Mouse (Mus musculus) hematopoietic stem cell, adult 5-6 weeks (primary cell): ENCODE data around the gene Npff. TPM values are rescaled to one million over a fixed set of nuclear protein-coding genes. Genes with fewer than 3 reads are reported as not detected.

Experiments used
- ATAC-seq, 2 experiments: fragments of 125-278 bp in 1 of 2; replicated peaks in 1 of 2; 2 replicates each; pipeline ENCODE4 v1.8.0; 2016 to 2017; ENCODE audit warnings: inconsistent platforms in 2 of 2, mild to moderate bottlenecking in 2 of 2, moderate number of reproducible peaks in 2 of 2, low read depth in 1 of 2, moderate TSS enrichment in 1 of 2; ENCODE audit not compliant: low FRiP score in 2 of 2, poor library complexity in 2 of 2, severe bottlenecking in 2 of 2, insufficient read depth in 1 of 2, low TSS enrichment in 1 of 2
- total RNA-seq: library from RNA; stranded (forward); fragments of 172-1452, 232-1000 nt; gene quantifications from 2 replicates; pipeline ENCODE4 v1.2.3, GENCODE M21; 2017

The Npff gene
- total RNA-seq, result 0.55 and 1.6 TPM in 2 replicates

DNA sequence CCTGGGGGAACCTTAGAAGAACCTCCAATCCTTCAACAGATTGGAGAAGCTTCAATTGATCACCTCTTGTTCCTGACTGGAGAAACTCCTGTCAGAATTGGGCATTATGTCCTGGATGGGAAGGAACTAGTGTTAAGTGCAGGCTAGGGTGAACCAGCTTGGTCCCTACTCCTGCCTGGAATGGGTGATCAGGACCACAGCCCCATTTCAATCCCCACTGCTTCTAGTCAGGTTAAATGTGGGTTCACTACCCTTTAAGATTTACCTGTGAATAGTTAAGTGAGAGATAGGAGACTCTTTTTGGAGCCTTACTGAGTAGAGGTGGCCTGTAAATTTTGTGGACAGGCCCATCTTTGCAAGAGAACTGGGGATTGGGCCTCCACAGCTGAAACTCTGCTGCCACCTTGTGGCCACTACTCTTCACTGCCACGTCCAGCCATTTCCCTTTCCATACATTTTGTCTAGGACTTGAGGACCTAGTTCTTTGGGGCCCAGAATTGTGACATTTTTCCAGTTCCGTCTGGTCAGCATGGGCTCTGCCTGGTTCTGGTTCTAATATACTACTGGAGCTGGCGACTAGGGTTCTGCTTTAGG, at the start of gene Npff:
Gene Npff, minus strand, starts transcription at position 51 of the 594 bp plus-strand sequence.
- ATAC-seq, result peak; percentile 60 to 73; a peak in 3 of 4 replicates

DNA sequence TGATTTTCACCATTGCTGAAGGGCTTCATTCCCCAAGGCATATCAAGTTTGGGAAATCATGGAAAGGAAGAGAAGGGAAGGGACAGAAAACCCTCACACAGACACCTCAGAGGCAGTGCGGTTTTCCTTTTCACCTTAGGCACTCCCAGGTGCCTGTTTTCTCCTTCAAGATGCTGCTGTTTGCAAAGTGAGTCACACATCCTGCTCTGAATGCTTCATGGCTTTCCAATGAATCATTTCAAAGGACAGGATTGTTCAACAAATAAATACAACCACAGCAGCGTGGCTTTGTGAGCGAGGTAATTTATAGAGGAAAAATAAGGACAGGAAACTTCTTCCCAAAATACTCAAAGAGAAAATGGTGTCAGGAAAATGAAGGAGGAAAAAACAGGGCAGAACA, 47.3 kb upstream of the Npff start:
- no peak for ATAC-seq

DNA sequence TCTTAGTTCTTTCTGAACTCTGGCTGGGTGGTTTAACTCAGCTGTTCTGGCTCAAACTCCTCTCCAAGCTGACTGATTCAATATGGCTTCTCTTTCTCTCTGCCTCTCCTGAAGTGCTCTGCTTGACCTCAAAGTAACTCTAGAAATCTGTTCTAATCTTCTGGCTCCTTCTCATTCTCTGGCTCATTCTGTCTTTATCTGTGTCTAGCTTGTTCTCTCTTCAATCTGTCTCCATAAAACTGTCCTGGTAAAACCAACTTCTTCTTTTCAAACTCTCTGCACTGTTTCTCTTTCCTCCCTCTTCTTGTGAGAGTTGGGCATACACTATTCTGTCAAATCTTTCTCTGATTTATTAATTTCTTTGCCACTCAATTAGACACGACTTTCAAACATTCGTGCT, 43.1 kb upstream of the Npff start:
- ATAC-seq, result no peak

DNA sequence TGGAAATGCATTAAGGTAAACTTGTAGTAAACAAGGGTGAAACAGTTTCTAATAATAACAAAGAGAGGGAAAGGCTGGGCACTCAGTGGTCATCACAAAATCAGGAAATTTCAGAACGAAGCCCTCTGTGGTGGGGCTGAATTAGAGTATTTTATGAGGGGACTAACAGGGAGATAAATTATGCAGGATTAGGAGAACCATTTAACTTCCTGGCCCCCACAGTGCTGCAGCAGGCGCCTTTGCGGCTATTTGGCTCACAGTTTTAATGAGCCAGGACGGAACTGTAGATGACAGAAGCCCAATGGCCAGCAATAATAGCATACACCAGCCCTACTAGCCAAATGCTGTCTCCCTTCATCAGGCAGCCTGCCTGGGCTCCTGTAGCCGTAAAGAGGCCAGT, 38.9 kb upstream of the Npff start:
- ATAC-seq, result no peak

DNA sequence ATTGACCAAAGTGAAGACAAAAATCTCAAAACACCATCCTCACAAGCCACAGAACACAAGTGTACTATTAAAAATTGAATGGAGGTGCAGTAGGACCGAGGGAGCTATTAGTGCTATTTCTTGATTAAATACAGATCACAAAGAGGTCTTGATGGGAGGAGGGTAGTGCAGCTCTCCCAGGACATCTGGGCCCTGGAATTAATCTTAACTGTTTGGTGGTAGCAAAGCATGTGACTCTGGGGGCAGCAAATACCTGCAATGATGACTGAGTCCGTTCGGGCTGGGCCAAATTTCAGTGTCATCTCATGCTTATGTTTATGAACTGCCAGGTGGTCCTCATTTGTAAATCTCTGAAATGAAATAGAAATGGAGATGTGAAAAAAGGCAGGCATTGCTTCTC, 38.3 kb upstream of the Npff start:
- ATAC-seq, result no peak

DNA sequence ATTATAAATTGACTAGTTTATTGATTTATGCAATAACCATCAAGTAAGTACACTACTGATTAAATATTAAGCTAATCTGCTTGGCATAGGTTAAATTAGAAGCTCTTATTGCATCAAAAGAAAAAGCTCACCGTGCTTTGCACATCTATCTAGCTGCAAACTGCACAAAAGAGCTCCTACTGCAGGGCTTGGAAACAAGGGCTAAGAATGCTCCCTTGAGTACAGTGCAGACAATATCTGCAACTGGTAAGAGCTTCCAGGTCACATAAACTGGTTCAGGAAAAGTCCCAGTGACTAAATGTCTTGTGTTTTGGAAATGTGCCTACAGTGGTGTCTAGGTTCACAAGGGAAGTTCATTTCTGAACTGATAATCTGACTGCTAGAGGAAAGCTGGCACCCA, 37.7 kb upstream of the Npff start:
- ATAC-seq, result no peak

DNA sequence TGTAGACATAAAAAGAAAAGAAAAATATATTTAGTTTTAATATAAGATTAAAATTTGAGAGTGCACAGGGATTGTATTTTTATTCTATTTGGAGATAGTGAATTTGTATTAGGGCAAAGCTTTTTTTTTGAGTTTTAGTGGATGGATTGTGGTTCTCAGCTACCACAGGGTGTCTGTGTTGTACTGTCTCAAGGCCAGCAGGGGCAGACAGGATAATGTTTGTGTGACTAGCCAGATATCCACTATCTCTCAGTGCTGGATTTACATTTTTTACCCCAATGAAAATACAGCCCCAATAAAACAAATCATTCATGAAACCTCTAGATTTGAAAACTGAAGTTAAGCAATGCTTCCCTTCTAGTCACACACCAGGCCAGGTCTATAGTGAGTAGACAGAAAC, 32.8 kb upstream of the Npff start:
- no peak for ATAC-seq

DNA sequence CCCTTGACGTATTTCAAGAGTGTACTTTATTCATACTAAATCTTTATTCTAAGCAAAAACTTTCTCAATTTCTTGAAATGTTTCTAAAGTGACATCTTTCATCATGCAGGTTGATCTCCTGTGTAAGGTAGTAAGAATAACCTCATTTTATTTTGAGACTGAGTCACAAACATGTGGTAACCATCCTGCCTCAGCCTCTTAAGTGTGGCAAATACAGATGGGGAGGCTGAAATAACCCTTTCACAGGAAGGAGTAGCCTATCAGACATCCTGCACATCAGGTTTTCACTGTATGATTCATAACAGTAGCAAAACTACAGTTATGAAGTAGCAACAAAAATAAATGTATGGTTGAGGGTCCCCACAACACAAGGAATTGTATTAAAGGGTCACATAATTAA, 30.8 kb upstream of the Npff start:
- no peak for ATAC-seq

DNA sequence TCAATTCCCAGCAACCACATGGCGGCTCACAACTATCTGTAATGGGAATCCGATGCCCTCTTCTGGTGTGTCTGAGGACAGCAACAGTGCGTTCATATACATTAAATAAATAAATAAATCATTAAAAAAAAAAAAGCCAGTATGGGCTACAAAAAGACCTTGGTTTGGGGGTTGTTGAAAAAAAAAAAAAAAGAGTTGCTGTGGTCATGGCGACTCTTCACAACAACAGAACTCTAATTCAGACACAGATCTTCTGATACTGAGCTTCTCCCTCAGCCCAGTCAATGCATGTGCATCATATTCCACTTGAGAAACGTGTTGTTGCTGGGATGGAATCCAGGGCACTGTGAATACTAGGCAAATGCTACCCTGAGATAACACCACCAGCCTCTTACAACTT, 27.9 kb upstream of the Npff start:
- no peak for ATAC-seq

DNA sequence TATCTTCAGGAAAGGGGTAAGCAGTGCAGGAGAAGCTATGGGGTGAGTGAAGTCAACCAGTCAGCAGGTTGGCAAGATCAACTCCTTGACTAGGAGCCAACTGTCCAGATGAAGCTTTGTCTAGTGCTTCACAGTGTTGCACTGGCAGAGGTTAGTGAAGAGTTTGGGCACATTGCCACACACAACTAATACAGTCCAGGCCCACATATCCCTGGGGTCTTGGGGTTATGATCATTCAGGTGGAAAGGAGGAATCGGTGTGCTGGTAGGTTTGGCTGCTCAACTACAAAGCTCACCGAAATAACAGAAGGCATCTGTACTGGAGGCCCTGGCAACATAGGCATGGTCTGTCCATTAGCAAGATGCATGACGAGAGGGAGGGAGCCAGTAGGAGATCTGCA, 22.7 kb upstream of the Npff start:
- ATAC-seq, result no peak

DNA sequence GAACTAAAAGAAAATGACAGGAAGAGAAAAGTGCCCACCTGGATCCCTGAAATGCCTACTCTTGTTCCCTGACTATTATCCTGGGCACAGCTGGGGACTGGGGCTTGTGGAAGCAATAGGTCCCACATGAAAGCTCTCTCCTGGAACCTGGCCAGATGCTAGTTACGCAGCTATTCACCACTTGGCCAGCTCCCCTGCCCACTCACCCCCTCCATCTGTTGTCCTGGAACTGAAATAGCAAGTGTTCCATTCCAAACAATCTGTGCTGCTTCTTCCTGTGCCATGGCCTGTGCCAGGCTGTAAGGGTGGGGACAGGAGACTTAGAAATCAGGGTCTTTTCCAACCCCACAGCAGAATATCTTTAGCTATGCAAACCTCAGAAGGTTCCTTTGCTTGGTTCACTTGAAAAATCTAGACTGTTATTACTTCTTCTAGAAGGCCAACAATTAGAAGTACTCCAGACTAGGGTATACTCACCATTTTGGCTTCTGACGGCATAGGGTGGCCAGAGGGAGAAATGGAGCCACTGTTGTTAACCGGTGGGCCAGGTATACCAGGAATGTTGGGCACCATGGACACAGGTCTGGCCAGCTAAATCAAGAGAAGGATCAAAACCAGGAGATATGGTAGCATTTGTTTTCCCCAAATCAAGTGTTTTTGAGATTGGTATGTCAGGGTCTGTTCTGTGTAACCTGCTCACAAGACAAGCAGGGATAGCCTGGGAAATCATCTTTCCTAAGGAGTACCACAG, 22.1 kb upstream of the Npff start:
- ATAC-seq, result no peak

DNA sequence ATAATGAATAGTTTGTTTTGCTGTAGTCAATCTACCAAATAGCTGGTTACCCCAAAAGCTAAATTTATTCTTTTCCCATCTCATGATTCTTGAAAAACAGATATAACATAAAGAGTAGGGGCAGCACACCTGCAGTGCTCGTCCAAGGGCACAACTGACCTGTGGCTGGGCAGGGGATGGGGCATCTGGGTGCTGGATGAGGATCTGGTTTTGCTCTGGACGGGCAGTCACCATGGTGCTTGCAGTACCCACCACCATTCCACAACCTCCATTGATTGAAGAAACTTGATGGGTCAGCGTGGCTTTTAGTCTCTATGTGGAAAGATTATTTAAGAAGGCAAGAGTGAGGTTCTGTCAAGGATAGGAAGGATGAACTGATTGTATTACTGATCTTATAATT, 21.5 kb upstream of the Npff start:
- ATAC-seq, result no peak

DNA sequence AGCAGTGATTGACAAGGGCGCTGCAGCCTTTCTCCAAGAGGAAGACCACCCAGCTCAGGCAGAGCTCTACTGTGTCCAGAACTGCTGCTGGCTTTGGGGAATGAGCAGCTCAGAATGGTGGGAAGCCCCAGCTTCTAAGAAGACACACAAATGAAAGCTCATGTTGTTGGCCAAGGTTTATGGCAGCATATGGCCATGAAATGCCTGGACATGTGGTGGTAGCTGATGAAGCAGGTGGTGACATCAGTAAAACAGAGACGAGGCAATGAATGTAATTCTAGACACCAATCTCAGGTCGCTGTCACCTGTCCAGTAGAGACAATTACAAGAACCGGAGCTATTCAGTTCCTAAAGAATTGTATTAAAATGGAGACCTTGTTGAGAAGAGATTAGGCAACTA, 20.1 kb upstream of the Npff start:
- no peak for ATAC-seq

DNA sequence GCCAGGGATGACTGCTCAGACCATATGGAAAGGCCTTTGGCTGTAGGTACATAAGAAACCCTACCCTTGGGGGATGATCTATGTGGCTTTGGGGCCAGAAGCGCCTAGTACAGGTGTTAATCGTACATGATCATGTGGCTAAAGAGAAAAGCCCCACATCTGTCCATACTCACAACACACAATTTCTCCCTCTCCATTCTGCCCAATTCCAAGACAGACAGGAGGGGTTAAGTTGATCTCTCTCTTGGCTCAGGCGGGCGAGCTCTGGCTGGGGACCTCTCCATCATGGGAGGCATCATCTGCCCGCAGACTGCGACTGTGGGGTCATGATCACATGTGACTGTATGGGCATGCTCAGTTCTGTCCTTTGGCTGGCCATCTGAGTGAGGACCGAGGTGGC, 9.2 kb upstream of the Npff start:
- no peak for ATAC-seq

DNA sequence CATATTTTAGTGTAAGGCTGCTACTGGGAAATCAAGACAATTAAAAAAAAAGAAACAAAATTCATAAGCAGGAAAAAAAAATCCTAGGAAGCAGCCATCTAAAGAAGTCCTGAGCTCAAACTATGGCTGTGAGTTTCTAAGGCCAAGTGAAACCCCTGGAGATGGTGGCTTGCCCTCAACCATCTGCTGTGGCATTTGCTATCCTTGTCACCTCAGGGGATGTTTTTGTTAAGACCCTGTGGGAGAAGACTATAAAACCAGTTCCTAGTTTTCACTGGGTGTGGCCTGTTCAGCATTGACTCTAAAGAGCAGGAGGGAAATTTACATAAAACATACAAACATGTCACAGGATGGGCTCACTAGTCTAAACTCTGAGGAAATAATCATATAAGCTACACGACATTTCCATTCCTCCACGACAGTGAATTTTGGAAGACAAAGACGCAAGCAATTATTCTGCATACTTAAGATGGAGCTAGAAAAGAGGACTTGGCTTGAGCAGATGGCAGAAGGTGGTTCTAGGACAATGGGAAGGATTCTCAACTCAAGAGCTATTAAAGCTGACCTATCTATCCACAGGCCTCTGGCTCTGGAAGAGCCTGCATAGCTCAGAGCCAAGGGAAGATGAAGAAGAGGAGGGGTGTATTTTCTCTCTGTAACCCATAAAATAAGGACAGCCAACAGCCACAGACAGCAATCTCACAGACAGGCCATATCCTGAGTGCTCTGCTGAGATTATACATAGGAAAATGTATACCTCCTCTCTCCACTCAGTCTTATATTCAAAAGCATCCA, 7.6 kb upstream of the Npff start:
- ATAC-seq, result no peak

DNA sequence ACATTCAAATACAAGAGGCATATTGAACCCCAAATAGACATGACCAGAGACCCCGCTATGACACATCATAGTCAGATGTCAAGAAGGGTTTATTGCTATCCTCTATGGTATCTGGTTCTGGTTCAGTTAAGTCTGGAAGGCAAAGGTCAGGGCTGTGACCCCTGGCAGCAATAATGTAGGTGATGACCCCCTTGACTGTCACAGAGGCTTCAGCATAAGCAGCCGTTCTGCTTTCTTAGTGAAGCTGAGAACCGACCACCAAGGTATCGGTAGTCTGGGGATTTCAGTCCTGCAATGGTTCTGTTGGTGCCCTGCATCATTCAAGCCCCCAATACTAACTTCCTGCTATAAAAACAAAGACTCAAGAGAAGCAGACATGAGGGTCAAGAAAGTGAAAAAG, 6.8 kb upstream of the Npff start:
- no peak for ATAC-seq

DNA sequence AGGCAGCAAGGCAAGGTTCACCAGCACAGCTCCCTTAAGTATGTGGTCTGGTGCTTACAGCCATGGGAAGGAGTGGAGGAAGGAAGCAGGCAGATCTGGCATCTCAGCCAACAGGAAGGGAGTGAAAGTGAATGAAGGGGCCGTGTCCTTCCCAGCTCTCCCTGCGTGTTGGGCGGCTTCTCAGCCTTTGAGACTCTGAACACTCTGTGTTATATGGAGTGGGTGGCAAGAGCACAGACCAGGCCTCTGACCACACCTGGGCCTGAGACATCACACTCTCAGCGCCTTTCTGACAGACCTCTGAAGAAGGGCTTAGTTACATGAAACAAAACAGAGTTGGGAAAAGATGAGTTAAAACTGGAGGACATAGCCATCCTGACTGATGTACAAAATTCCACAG, 5.8 kb upstream of the Npff start:
- ATAC-seq, result 0 out of 4 replicates have a peak, but pooled peaks of 1 of the 2 experiments have one; percentile 27

DNA sequence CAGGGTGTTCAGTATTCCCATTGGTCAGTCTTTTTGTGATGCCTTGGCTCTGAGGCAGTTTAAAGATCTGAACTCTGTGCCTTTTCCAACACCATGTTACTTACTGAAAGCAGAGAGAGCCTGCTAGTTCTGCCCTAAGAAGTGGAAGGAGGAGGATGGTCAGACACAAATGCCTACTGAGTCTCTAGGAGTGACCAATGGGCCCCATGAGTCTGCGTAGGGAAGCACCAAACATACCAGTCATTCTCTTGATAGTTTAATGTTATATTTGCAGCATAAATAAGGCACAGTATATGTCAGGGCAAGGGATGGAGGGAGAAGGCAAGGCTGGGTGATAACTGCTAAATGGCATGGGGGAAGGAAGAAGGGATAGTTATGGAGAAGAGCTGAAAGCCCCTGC, 3.7 kb upstream of the Npff start:
- ATAC-seq, result no peak
